Mouse (Mus musculus) stomach, embryonic 15.5 days (tissue): ENCODE data around the gene Zswim7. TPM values are rescaled to one million over a fixed set of nuclear protein-coding genes. Genes with fewer than 3 reads are reported as not detected.

ENCODE experiments used
- ATAC-seq: fragments of 200-750 bp; cut with Nextera tagmentation; 2 replicates; pipeline ENCODE4 v1.8.0; 2017; ENCODE audit warnings: low read depth, moderate number of reproducible peaks, moderate TSS enrichment; ENCODE audit not compliant: insufficient read depth, low FRiP score
- H3K27ac ChIP-seq: fragments of 300-500 bp; sonication (generic); 2 replicates; pipeline ENCODE4 v1.5.1; 2015; ENCODE audit warnings: mild to moderate bottlenecking, inconsistent platforms
- H3K27me3 ChIP-seq: fragments of 300-500 bp; sonication (generic); replicated peaks from 2 replicates; pipeline ENCODE4 v1.6.1; 2015; ENCODE audit warnings: inconsistent platforms
- H3K36me3 ChIP-seq: fragments of 300-500 bp; sonication (generic); 2 replicates; pipeline ENCODE4 v1.6.1; 2015; ENCODE audit warnings: inconsistent platforms
- H3K4me1 ChIP-seq: fragments of 300-500 bp; sonication (generic); 2 replicates; pipeline ENCODE4 v1.6.1; 2015; ENCODE audit warnings: inconsistent platforms
- H3K4me2 ChIP-seq: fragments of 300-500 bp; sonication (generic); 2 replicates; pipeline ENCODE4 v1.6.1; 2015; ENCODE audit warnings: mild to moderate bottlenecking, inconsistent platforms
- H3K4me3 ChIP-seq: fragments of 300-500 bp; sonication (generic); replicated peaks from 2 replicates; pipeline ENCODE4 v1.5.1; 2015; ENCODE audit warnings: inconsistent platforms
- H3K9ac ChIP-seq: fragments of 300-500 bp; sonication (generic); 2 replicates; pipeline ENCODE4 v1.6.1; 2015; ENCODE audit warnings: inconsistent platforms
- H3K9me3 ChIP-seq: fragments of 300-500 bp; sonication (generic); 2 replicates; pipeline ENCODE4 v1.6.1; 2016; ENCODE audit warnings: inconsistent platforms
- WGBS: fragments of 180-500 bp; shearing (Covaris S2); methylation state at CpG from one replicate; pipeline ENCODE4 v1.1.7; 2015; 5-methylcytosine and 5-hydroxymethylcytosine counted together
- polyA plus RNA-seq: library from polyadenylated mRNA; unstranded; fragments of >200 nt; fragmentation: Nextera tagmentation; extraction: Ambion mirVana; gene quantifications from 2 replicates; pipeline ENCODE4 v1.2.1, GENCODE M21; 2015

Zswim7 gene
- polyA plus RNA-seq, 1 experiment from 2014 or later, result 18.7 TPM

DNA sequence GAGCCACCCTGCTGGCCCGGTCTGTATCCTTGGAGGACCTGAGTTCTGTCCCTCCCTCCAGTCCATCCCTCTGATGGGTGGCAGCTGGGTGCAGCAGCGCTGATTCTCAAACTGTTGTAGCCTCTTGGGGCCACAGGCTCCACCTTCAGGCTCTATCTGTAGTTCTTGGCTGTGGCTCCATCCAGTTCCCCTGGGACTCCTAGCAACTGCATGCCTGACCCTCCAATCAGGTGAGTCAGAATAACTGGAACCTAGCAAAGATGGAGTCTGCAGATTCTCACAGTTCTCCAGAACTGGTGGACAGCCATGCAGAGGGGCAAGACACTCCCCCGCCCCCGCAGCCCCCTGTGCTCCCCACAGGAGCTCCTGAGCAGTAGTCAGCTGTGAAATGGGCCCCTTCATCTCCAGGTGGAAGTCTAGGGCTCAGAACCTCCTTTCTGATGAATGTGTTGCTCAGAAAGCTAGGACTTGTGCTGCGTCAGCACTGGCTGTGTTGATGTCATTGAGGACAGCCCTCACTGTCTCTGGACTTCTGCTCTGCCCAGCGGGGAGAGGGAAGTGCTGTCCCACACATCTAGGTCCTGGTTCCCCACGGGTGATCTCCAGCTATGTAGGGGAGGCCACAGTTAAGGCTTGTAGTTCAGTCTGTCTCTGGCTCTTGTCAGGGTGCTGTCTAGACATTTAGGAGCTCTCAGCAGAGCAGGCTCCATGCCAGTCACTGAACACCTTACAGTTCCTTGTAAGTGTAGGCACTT lies 60.2 kb downstream of the Zswim7 start:
- Histone ChIP-seq H3K4me3 (no peak overlapping the region), H3K27me3 (no peaks in the 10 kb centered on the region), H3K36me3 (no peaks in the 10 kb centered on the region), H3K9ac (no peak overlapping the region), H3K4me2 (no peak overlapping the region), H3K9me3 (no peaks in the 10 kb centered on the region), H3K27ac (no peak overlapping the region), H3K4me1 (0 out of 2 replicates have a peak, but pooled peaks cover 13% of the 10 kb centered on the region)
- 0 out of 2 replicates have a peak, but pooled peaks have one; percentile 39 for ATAC-seq
- 71% methylated on average over 7 of the region's 7 CpGs for WGBS

DNA sequence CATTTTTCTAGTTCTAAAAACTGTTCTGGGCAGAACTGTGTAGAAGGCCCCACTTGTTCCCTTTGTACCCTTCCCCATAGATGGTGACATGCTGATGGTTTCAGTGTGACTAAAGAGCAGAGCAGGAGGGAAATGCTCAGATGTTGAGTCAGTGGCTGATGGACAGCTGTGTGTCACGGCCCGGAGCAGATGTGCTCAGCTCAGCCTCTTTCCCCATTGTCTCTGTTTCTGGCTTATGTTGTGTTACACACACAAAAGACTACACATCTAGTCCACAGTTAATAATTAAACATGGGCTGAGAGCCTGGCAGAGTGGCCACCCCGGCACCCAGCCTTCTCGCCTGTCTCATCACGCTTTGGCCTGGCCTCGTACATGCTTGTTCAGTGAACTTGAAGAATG lies 63.4 kb downstream of the Zswim7 start:
- WGBS, result 59% methylated on average over 6 of the region's 6 CpGs
- no peak for ATAC-seq
- Histone ChIP-seq H3K27ac (no peak overlapping the region), H3K9me3 (no peaks in the 10 kb centered on the region), H3K36me3 (no peaks in the 10 kb centered on the region), H3K9ac (no peak overlapping the region), H3K27me3 (no peaks in the 10 kb centered on the region), H3K4me1 (0 out of 2 replicates have a peak, but pooled peaks cover 6% of the 10 kb centered on the region), H3K4me3 (no peak overlapping the region), H3K4me2 (no peak overlapping the region)

Other genes starting within 250 kb of the Zswim7 start
- 5.7 and 7.1 TPM in 2 replicates for gene Adora2b, start 32.4 kb downstream of the Zswim7 start, polyA plus RNA-seq
- gene Ttc19, start 98 bp upstream of the Zswim7 start, polyA plus RNA-seq, result 20.9 and 21.2 TPM in 2 replicates
- 9.4 and 11.4 TPM in 2 replicates for gene Pigl, start 177.1 kb upstream of the Zswim7 start, polyA plus RNA-seq
- 140 and 155 TPM in 2 replicates for gene Ncor1, start 177.2 kb upstream of the Zswim7 start, polyA plus RNA-seq